Mouse (Mus musculus) midbrain, postnatal 0 days (tissue): ENCODE results near the gene Cpz. TPM values are rescaled to one million over a fixed set of nuclear protein-coding genes. Genes with fewer than 3 reads are reported as not detected.

Source experiments
- ATAC-seq: fragments of 200-750 bp; cut with Nextera tagmentation; 2 replicates; pipeline ENCODE4 v1.8.0; 2017; ENCODE audit warnings: moderate number of reproducible peaks, mild to moderate bottlenecking, moderate TSS enrichment, moderate library complexity; ENCODE audit not compliant: low FRiP score
- DNase-seq: peaks from one replicate; pipeline ENCODE4 v3.0.0-alpha.2; 2015; ENCODE audit warnings: low spot score
- H3K27ac ChIP-seq: fragments of 300-500 bp; sonication (generic); 2 replicates; pipeline ENCODE4 v1.5.1; 2014; ENCODE audit warnings: low read depth, mild to moderate bottlenecking, low read length, mixed read lengths
- H3K27me3 ChIP-seq: fragments of 300-500 bp; sonication (generic); 2 replicates; pipeline ENCODE4 v1.6.1; 2014; ENCODE audit warnings: low read length, control low read depth, mixed read lengths; ENCODE audit not compliant: insufficient read depth
- H3K36me3 ChIP-seq: fragments of 300-500 bp; sonication (generic); 2 replicates; pipeline ENCODE4 v1.6.1; 2014; ENCODE audit warnings: low read length, control low read depth, mixed read lengths; ENCODE audit not compliant: insufficient read depth
- H3K4me1 ChIP-seq: fragments of 300-500 bp; sonication (generic); 2 replicates; pipeline ENCODE4 v1.6.1; 2014; ENCODE audit warnings: mild to moderate bottlenecking, control low read depth, antibody characterized with exemption, low read length, mixed read lengths; ENCODE audit not compliant: insufficient read depth
- H3K4me2 ChIP-seq: fragments of 300-500 bp; sonication (generic); 2 replicates; pipeline ENCODE4 v1.6.1; 2014; ENCODE audit warnings: low read depth, mild to moderate bottlenecking, low read length, mixed read lengths; ENCODE audit not compliant: poor library complexity, severe bottlenecking
- H3K4me3 ChIP-seq: fragments of 300-500 bp; sonication (generic); 2 replicates; pipeline ENCODE4 v1.5.1; 2014; ENCODE audit warnings: low read depth, mild to moderate bottlenecking, low read length, moderate library complexity
- H3K9ac ChIP-seq: fragments of 300-500 bp; sonication (generic); replicated peaks from 2 replicates; pipeline ENCODE4 v1.6.1; 2014; ENCODE audit warnings: mild to moderate bottlenecking, low read length, moderate library complexity, mixed read lengths; ENCODE audit not compliant: poor library complexity, severe bottlenecking
- H3K9me3 ChIP-seq: fragments of 300-500 bp; sonication (generic); 2 replicates; pipeline ENCODE4 v1.6.1; 2016; ENCODE audit warnings: low read length, control low read depth
- CTCF ChIP-seq: IDR thresholded peaks from 2 replicates; pipeline ENCODE4 v1.5.1; 2016; ENCODE audit warnings: antibody characterized with exemption, mild to moderate bottlenecking
- WGBS: fragments of 180-500 bp; shearing (Covaris S2); extraction: QIAGEN DNeasy Blood & Tissue Kit; methylation state at CpG from one replicate; pipeline ENCODE4 v1.1.7; 2014; 5-methylcytosine and 5-hydroxymethylcytosine counted together
- polyA plus RNA-seq: library from polyadenylated mRNA; unstranded; fragments of >200 nt; fragmentation: Nextera tagmentation; extraction: Ambion mirVana; gene quantifications from 2 replicates; pipeline ENCODE4 v1.2.1, GENCODE M21; 2015
- total RNA-seq: library from RNA; depleted of rRNA; stranded (reverse); fragments of >200 nt; gene quantifications from 2 replicates; pipeline ENCODE4 v1.2.3, GENCODE M21; 2014

Gene Cpz
- total and polyA plus RNA-seq, 2 experiments from 2014 or later = 1.7 to 8.9 TPM

GRCm38 (mm10) chr5:35551855-35552837 is 26.6 kb upstream of the Cpz start:
- no peak for TF ChIP-seq CTCF
- Histone ChIP-seq H3K4me3 (no peak overlapping the region), H3K27ac (no peak overlapping the region), H3K9me3 (no peaks in the 10 kb centered on the region), H3K4me1 (no peaks in the 10 kb centered on the region), H3K9ac (no peak overlapping the region), H3K27me3 (no peaks in the 10 kb centered on the region), H3K4me2 (no peak overlapping the region), H3K36me3 (peaks cover 11% of the 10 kb centered on the region)
- DNase-seq = peak; percentile 57
- WGBS = 52% methylated on average over 7 of the region's 7 CpGs
- 0 out of 2 replicates have a peak, but pooled peaks have one; percentile 23 for ATAC-seq

GRCm38 (mm10) chr5:35546127-35546526 is 20.6 kb upstream of the Cpz start:
- Histone ChIP-seq H3K36me3 (no peaks in the 10 kb centered on the region), H3K27ac (no peak overlapping the region), H3K4me3 (no peak overlapping the region), H3K4me2 (no peak overlapping the region), H3K27me3 (no peaks in the 10 kb centered on the region), H3K4me1 (no peaks in the 10 kb centered on the region), H3K9ac (no peak overlapping the region), H3K9me3 (no peaks in the 10 kb centered on the region)
- no peak for TF ChIP-seq CTCF
- ATAC-seq (no peak), DNase-seq (no peak)

- Histone ChIP-seq H3K9ac (no peak overlapping the region), H3K27ac (no peak overlapping the region), H3K36me3 (no peaks in the 10 kb centered on the region), H3K4me1 (no peaks in the 10 kb centered on the region), H3K4me2 (no peak overlapping the region), H3K4me3 (no peak overlapping the region), H3K9me3 (no peaks in the 10 kb centered on the region), H3K27me3 (no peaks in the 10 kb centered on the region)
- TF ChIP-seq CTCF = no peak
- no peak for DNase-seq
- 74% methylated on average over 4 of the region's 4 CpGs for WGBS
- ATAC-seq = no peak
These were observed 15.7 kb upstream of the Cpz start for GRCm38 (mm10) chr5:35541059-35541790.

- Histone ChIP-seq H3K36me3 (no peaks in the 10 kb centered on the region), H3K4me3 (no peak overlapping the region), H3K9ac (no peak overlapping the region), H3K27ac (no peak overlapping the region), H3K4me1 (no peaks in the 10 kb centered on the region), H3K4me2 (no peak overlapping the region), H3K9me3 (no peaks in the 10 kb centered on the region), H3K27me3 (no peaks in the 10 kb centered on the region)
- ATAC-seq (no peak), DNase-seq (no peak)
- 56% methylated on average over 5 of the region's 5 CpGs for WGBS
- no peak for TF ChIP-seq CTCF
These were observed 15.1 kb upstream of the Cpz start for GRCm38 (mm10) chr5:35540555-35540954.

- WGBS = 59% methylated on average over 4 of the region's 4 CpGs
- Histone ChIP-seq H3K4me3 (no peak overlapping the region), H3K27ac (no peak overlapping the region), H3K4me1 (no peaks in the 10 kb centered on the region), H3K9me3 (no peaks in the 10 kb centered on the region), H3K36me3 (no peaks in the 10 kb centered on the region), H3K4me2 (no peak overlapping the region), H3K9ac (no peak overlapping the region), H3K27me3 (no peaks in the 10 kb centered on the region)
- no peak for TF ChIP-seq CTCF
- ATAC-seq = no peak
- DNase-seq = peak; percentile 22
These were observed 14.1 kb upstream of the Cpz start for GRCm38 (mm10) chr5:35539576-35539975.

- Histone ChIP-seq H3K9ac (no peak overlapping the region), H3K36me3 (no peaks in the 10 kb centered on the region), H3K27me3 (no peaks in the 10 kb centered on the region), H3K27ac (no peak overlapping the region), H3K9me3 (no peaks in the 10 kb centered on the region), H3K4me3 (no peak overlapping the region), H3K4me2 (no peak overlapping the region), H3K4me1 (no peaks in the 10 kb centered on the region)
- DNase-seq (no peak), ATAC-seq (no peak)
- 89% methylated on average over 3 of the region's 3 CpGs for WGBS
- TF ChIP-seq CTCF = no peak
These were observed 12.5 kb upstream of the Cpz start for GRCm38 (mm10) chr5:35538022-35538421.
